Mouse (Mus musculus): ENCODE measurements around the gene Bzw1. TPM values are rescaled to one million over a fixed set of nuclear protein-coding genes. Genes with fewer than 3 reads are reported as not detected.

Bzw1 gene
- total RNA-seq, 2 experiments from 2014 or later: 62.7 to 75.9 TPM

- intact Hi-C loops (cut with DNase I): no loop called here
- DNase-seq (ENCODE audit: low spot score): peak; percentile 29
These were observed 842 bp downstream of the Bzw1 start for GRCm38 (mm10) chr1:58393284-58394195.

GRCm38 (mm10) chr1:58395341-58395740 lies 2.6 kb downstream of the Bzw1 start:
- intact Hi-C loops (cut with DNase I): no loop called here
- DNase-seq (ENCODE audit: low spot score): no peak

- intact Hi-C loops (cut with DNase I): loop anchor here (2.0 kb wide), 1 partner anchor 27 kb away; no protein-coding TSS in a partner anchor
- DNase-seq (ENCODE audit: low spot score): no peak
These were observed 3.5 kb downstream of the Bzw1 start for GRCm38 (mm10) chr1:58396179-58396578.

- intact Hi-C loops (cut with DNase I): loop anchor here (2.0 kb wide), 1 partner anchor 25 kb away; no protein-coding TSS in a partner anchor
- DNase-seq (ENCODE audit: low spot score): no peak
These were observed 5.0 kb downstream of the Bzw1 start for GRCm38 (mm10) chr1:58397731-58398130.

- DNase-seq (ENCODE audit: low spot score): no peak
- intact Hi-C loops (cut with DNase I): no loop called here
These were observed 8.7 kb downstream of the Bzw1 start for GRCm38 (mm10) chr1:58401396-58401795.

GRCm38 (mm10) chr1:58403745-58404144 lies 11.0 kb downstream of the Bzw1 start:
- intact Hi-C loops (cut with DNase I): no loop called here
- DNase-seq (ENCODE audit: low spot score): no peak

- intact Hi-C loops (cut with DNase I): no loop called here
- DNase-seq (ENCODE audit: low spot score): no peak
These were observed 14.6 kb downstream of the Bzw1 start for GRCm38 (mm10) chr1:58407321-58407720.

GRCm38 (mm10) chr1:58408141-58408540 lies 15.4 kb downstream of the Bzw1 start:
- intact Hi-C loops (cut with DNase I): no loop called here

GRCm38 (mm10) chr1:58409553-58410197 lies 17.0 kb downstream of the Bzw1 start:
- intact Hi-C loops (cut with DNase I): no loop called here
- DNase-seq (ENCODE audit: low spot score): no peak

More at GRCm38 (mm10) chr1:58408141-58408540, 15.4 kb downstream of the Bzw1 start:
- DNase-seq (ENCODE audit: low spot score): no peak

- DNase-seq (ENCODE audit: low spot score): no peak
- intact Hi-C loops (cut with DNase I): no loop called here
These were observed 17.5 kb downstream of the Bzw1 start for GRCm38 (mm10) chr1:58410198-58410588.

- intact Hi-C loops (cut with DNase I): no loop called here
- no peak for DNase-seq (ENCODE audit: low spot score)
These were observed 18.1 kb downstream of the Bzw1 start for GRCm38 (mm10) chr1:58410776-58411175.

GRCm38 (mm10) chr1:58415442-58415841 lies 22.7 kb downstream of the Bzw1 start:
- DNase-seq (ENCODE audit: low spot score): no peak
- intact Hi-C loops (cut with DNase I): no loop called here

GRCm38 (mm10) chr1:58416048-58416447 lies 23.4 kb downstream of the Bzw1 start:
- intact Hi-C loops (cut with DNase I): no loop called here
- DNase-seq (ENCODE audit: low spot score): no peak

- no peak for DNase-seq (ENCODE audit: low spot score)
- intact Hi-C loops (cut with DNase I): no loop called here
These were observed 27.3 kb downstream of the Bzw1 start for GRCm38 (mm10) chr1:58420032-58420431.

GRCm38 (mm10) chr1:58420961-58421360 lies 28.3 kb downstream of the Bzw1 start:
- DNase-seq (ENCODE audit: low spot score): no peak
- intact Hi-C loops (cut with DNase I): no loop called here

GRCm38 (mm10) chr1:58422879-58423278 lies 30.2 kb downstream of the Bzw1 start:
- DNase-seq (ENCODE audit: low spot score): no peak
- intact Hi-C loops (cut with DNase I): loop anchor here (2.0 kb wide), 1 partner anchor 26 kb away; no protein-coding TSS in a partner anchor

- intact Hi-C loops (cut with DNase I): loop anchor here (2.0 kb wide), 1 partner anchor 27 kb away; no protein-coding TSS in a partner anchor
These were observed 30.9 kb downstream of the Bzw1 start, which contains the start of gene Clk1 for GRCm38 (mm10) chr1:58423371-58424248. TSS of gene Clk1 (minus strand) at chr1:58424066.

GRCm38 (mm10) chr1:58424551-58424950 lies 31.9 kb downstream of the Bzw1 start:
- intact Hi-C loops (cut with DNase I): no loop called here

More at GRCm38 (mm10) chr1:58423371-58424248, 30.9 kb downstream of the Bzw1 start, which contains the start of gene Clk1:
- peak; percentile 97 for DNase-seq (ENCODE audit: low spot score)

GRCm38 (mm10) chr1:58444691-58445090 lies 52.0 kb downstream of the Bzw1 start:
- intact Hi-C loops (cut with DNase I): no loop called here
- DNase-seq (ENCODE audit: low spot score): no peak

More at GRCm38 (mm10) chr1:58424551-58424950, 31.9 kb downstream of the Bzw1 start:
- DNase-seq (ENCODE audit: low spot score): no peak

All from heart, postnatal 25 days (tissue).